Mouse (Mus musculus) olfactory bulb, adult 2 months (tissue): ENCODE results near the gene Ntmt1.

Source experiments
- CTCF ChIP-seq: fragments of 200-500 bp; IDR thresholded peaks from 2 replicates; pipeline ENCODE4 v1.5.1; 2012; ENCODE audit warnings: low read depth, mild to moderate bottlenecking, low read length, moderate library complexity; ENCODE audit not compliant: insufficient read depth
- POLR2A ChIP-seq: fragments of 200-500 bp; IDR thresholded peaks from 2 replicates; pipeline ENCODE4 v1.6.1; 2012; ENCODE audit warnings: mild to moderate bottlenecking, low read depth, low read length, moderate library complexity; ENCODE audit not compliant: insufficient read depth

- TF ChIP-seq CTCF: no peak
- TF ChIP-seq POLR2A: no peak
Measured at GRCm38 (mm10) chr2:30862081-30862480, 54.5 kb downstream of the Ntmt1 start.
